Mouse (Mus musculus) forebrain, embryonic 16.5 days (tissue): ENCODE measurements around the gene Slc16a6. TPM values are rescaled to one million over a fixed set of nuclear protein-coding genes. Genes with fewer than 3 reads are reported as not detected.
A peak's percentile ranks its signal among the peaks of the same experiment; 100 is the strongest.

Source experiments
- ATAC-seq: fragments of 200-750 bp; cut with Nextera tagmentation; 2 replicates; pipeline ENCODE4 v1.8.0; 2017; ENCODE audit warnings: mild to moderate bottlenecking, moderate library complexity
- H3K27ac ChIP-seq: fragments of 300-500 bp; sonication (generic); 2 replicates; pipeline ENCODE4 v1.5.1; 2014; ENCODE audit warnings: low read length, control low read depth
- H3K27me3 ChIP-seq: fragments of 300-500 bp; sonication (generic); replicated peaks from 2 replicates; pipeline ENCODE4 v1.6.1; 2014; ENCODE audit warnings: low read length; ENCODE audit not compliant: control insufficient read depth, insufficient read depth
- H3K36me3 ChIP-seq: fragments of 300-500 bp; sonication (generic); 2 replicates; pipeline ENCODE4 v1.6.1; 2014; ENCODE audit not compliant: control insufficient read depth, insufficient read depth
- H3K4me1 ChIP-seq: fragments of 300-500 bp; sonication (generic); replicated peaks from 2 replicates; pipeline ENCODE4 v1.6.1; 2014; ENCODE audit warnings: low read length; ENCODE audit not compliant: control insufficient read depth, insufficient read depth
- H3K4me2 ChIP-seq: fragments of 300-500 bp; sonication (generic); 2 replicates; pipeline ENCODE4 v1.6.1; 2014; ENCODE audit warnings: mild to moderate bottlenecking, low read length, control low read depth
- H3K4me3 ChIP-seq: fragments of 300-500 bp; sonication (generic); replicated peaks from 2 replicates; pipeline ENCODE4 v1.5.1; 2014; ENCODE audit warnings: mild to moderate bottlenecking, low read length, control low read depth
- H3K9ac ChIP-seq: fragments of 300-500 bp; sonication (generic); replicated peaks from 2 replicates; pipeline ENCODE4 v1.6.1; 2014; ENCODE audit warnings: low read depth, low read length, control low read depth
- H3K9me3 ChIP-seq: fragments of 300-500 bp; sonication (generic); 2 replicates; pipeline ENCODE4 v1.6.1; 2016; ENCODE audit warnings: low read length; ENCODE audit not compliant: control insufficient read depth
- WGBS: fragments of 180-500 bp; shearing (Covaris S2); extraction: QIAGEN DNeasy Blood & Tissue Kit; methylation state at CpG from one replicate; pipeline ENCODE4 v1.1.7; 2014; 5-methylcytosine and 5-hydroxymethylcytosine counted together
- polyA plus RNA-seq: library from polyadenylated mRNA; unstranded; fragments of >200 nt; fragmentation: Nextera tagmentation; extraction: Ambion mirVana; gene quantifications from 2 replicates; pipeline ENCODE4 v1.2.1, GENCODE M21; 2015

Gene Slc16a6
- 4.1 and 5.4 TPM in 2 replicates for polyA plus RNA-seq

GRCm38 (mm10) chr11:109473171-109474085 lies at the start of gene Slc16a6, which contains the start of gene Arsg:
Gene Slc16a6 (minus strand): TSS chr11:109473598.
Gene Arsg (plus strand): TSS chr11:109473374.
- Histone ChIP-seq H3K4me1 (peaks cover 16% of the 10 kb centered on the region), H3K36me3 (no peaks in the 10 kb centered on the region), H3K27me3 (no peaks in the 10 kb centered on the region), H3K9ac (peak within 1 kb of the TSS; percentile 88), H3K4me2 (peak within 1 kb of the TSS; percentile 83), H3K4me3 (peak within 1 kb of the TSS; percentile 76), H3K9me3 (no peaks in the 10 kb centered on the region), H3K27ac (peak within 1 kb of the TSS; percentile 88)
- ATAC-seq, result peak; percentile 89
- WGBS, result under 1% methylated on average over 103 of the region's 111 CpGs

- Histone ChIP-seq H3K9ac (no peak overlapping the region), H3K36me3 (no peaks in the 10 kb centered on the region), H3K9me3 (no peaks in the 10 kb centered on the region), H3K27ac (no peak overlapping the region), H3K27me3 (no peaks in the 10 kb centered on the region), H3K4me3 (no peak overlapping the region), H3K4me1 (no peaks in the 10 kb centered on the region), H3K4me2 (no peak overlapping the region)
- 34% methylated on average over 7 of the region's 7 CpGs for WGBS
- no peak for ATAC-seq
Measured at GRCm38 (mm10) chr11:109520958-109521357, 47.6 kb upstream of the Slc16a6 start.

GRCm38 (mm10) chr11:109517816-109518215 lies 44.4 kb upstream of the Slc16a6 start:
- H3K27ac ChIP-seq, result no peak overlapping the region
- no peak overlapping the region for H3K4me2 ChIP-seq
- no peak overlapping the region for H3K4me3 ChIP-seq
- H3K36me3 ChIP-seq, result no peaks in the 10 kb centered on the region
- ATAC-seq, result no peak
- H3K27me3 ChIP-seq, result no peaks in the 10 kb centered on the region
- H3K9me3 ChIP-seq, result no peaks in the 10 kb centered on the region
- no peaks in the 10 kb centered on the region for H3K4me1 ChIP-seq
- H3K9ac ChIP-seq, result no peak overlapping the region
- 90% methylated on average over 3 of the region's 3 CpGs for WGBS

- no peaks in the 10 kb centered on the region for H3K27me3 ChIP-seq
- no peak overlapping the region for H3K4me2 ChIP-seq
- WGBS, result 92% methylated on average over 11 of the region's 11 CpGs
- no peak for ATAC-seq
- H3K27ac ChIP-seq, result no peak overlapping the region
- no peaks in the 10 kb centered on the region for H3K36me3 ChIP-seq
- no peaks in the 10 kb centered on the region for H3K4me1 ChIP-seq
- H3K9ac ChIP-seq, result no peak overlapping the region
- H3K9me3 ChIP-seq, result no peaks in the 10 kb centered on the region
- H3K4me3 ChIP-seq, result no peak overlapping the region
Measured at GRCm38 (mm10) chr11:109517330-109517729, 43.9 kb upstream of the Slc16a6 start.

- Histone ChIP-seq H3K36me3 (no peaks in the 10 kb centered on the region), H3K9ac (no peak overlapping the region), H3K4me2 (no peak overlapping the region), H3K9me3 (peaks cover 6% of the 10 kb centered on the region; the same call in 1 of the 2 replicates), H3K4me1 (no peaks in the 10 kb centered on the region), H3K27me3 (no peaks in the 10 kb centered on the region), H3K4me3 (no peak overlapping the region), H3K27ac (no peak overlapping the region)
- ATAC-seq, result no peak
- 88% methylated on average over 3 of the region's 3 CpGs for WGBS
Measured at GRCm38 (mm10) chr11:109514064-109514612, 40.7 kb upstream of the Slc16a6 start.

- no peak overlapping the region for H3K4me2 ChIP-seq
Measured at GRCm38 (mm10) chr11:109512995-109513675, 39.7 kb upstream of the Slc16a6 start.

GRCm38 (mm10) chr11:109507068-109507467 lies 33.7 kb upstream of the Slc16a6 start:
- H3K36me3 ChIP-seq, result no peaks in the 10 kb centered on the region
- H3K27me3 ChIP-seq, result no peaks in the 10 kb centered on the region
- H3K9me3 ChIP-seq, result peaks cover 6% of the 10 kb centered on the region; the same call in 1 of the 2 replicates
- no peak overlapping the region for H3K9ac ChIP-seq
- peaks cover 3% of the 10 kb centered on the region; the same call in 1 of the 2 replicates for H3K4me1 ChIP-seq
- ATAC-seq, result no peak
- H3K4me3 ChIP-seq, result no peak overlapping the region
- H3K27ac ChIP-seq, result no peak overlapping the region
- H3K4me2 ChIP-seq, result no peak overlapping the region
- WGBS, result 47% methylated on average over 3 of the region's 3 CpGs

More at GRCm38 (mm10) chr11:109512995-109513675, 39.7 kb upstream of the Slc16a6 start:
- ATAC-seq, result no peak
- no peak overlapping the region for H3K9ac ChIP-seq
- no peak overlapping the region for H3K4me3 ChIP-seq
- no peaks in the 10 kb centered on the region for H3K27me3 ChIP-seq
- peaks cover 6% of the 10 kb centered on the region; the same call in 1 of the 2 replicates for H3K9me3 ChIP-seq
- no peaks in the 10 kb centered on the region for H3K36me3 ChIP-seq
- 85% methylated on average over 16 of the region's 16 CpGs for WGBS
- no peak overlapping the region for H3K27ac ChIP-seq
- no peaks in the 10 kb centered on the region for H3K4me1 ChIP-seq

- peaks cover 3% of the 10 kb centered on the region; the same call in 1 of the 2 replicates for H3K4me1 ChIP-seq
- H3K36me3 ChIP-seq, result no peaks in the 10 kb centered on the region
- WGBS, result 93% methylated on average over 4 of the region's 4 CpGs
- H3K4me2 ChIP-seq, result no peak overlapping the region
- H3K27me3 ChIP-seq, result no peaks in the 10 kb centered on the region
- no peak overlapping the region for H3K4me3 ChIP-seq
- H3K27ac ChIP-seq, result no peak overlapping the region
- no peak for ATAC-seq
- no peak overlapping the region for H3K9ac ChIP-seq
- H3K9me3 ChIP-seq, result no peaks in the 10 kb centered on the region
Measured at GRCm38 (mm10) chr11:109505823-109506222, 32.4 kb upstream of the Slc16a6 start.

GRCm38 (mm10) chr11:109504977-109505376 lies 31.6 kb upstream of the Slc16a6 start:
- no peaks in the 10 kb centered on the region for H3K36me3 ChIP-seq
- H3K27me3 ChIP-seq, result no peaks in the 10 kb centered on the region
- H3K27ac ChIP-seq, result no peak overlapping the region
- H3K4me1 ChIP-seq, result peaks cover 3% of the 10 kb centered on the region; the same call in 1 of the 2 replicates
- no peak for ATAC-seq
- H3K9ac ChIP-seq, result no peak overlapping the region
- H3K4me3 ChIP-seq, result no peak overlapping the region
- 46% methylated on average over 9 of the region's 9 CpGs for WGBS
- H3K4me2 ChIP-seq, result no peak overlapping the region
- no peaks in the 10 kb centered on the region for H3K9me3 ChIP-seq
